Mouse (Mus musculus): Measurements from ENCODE around the gene Rps6ka1. TPM values are rescaled to one million over a fixed set of nuclear protein-coding genes. Genes with fewer than 3 reads are reported as not detected.

The Rps6ka1 gene
- total RNA-seq, 2 experiments from 2014 or later, result 19.6 to 19.9 TPM

GRCm38 (mm10) chr4:133897431-133897891, 9.9 kb upstream of the Rps6ka1 start:
- DNase-seq, result no peak

- no peak for DNase-seq
These were observed 9.4 kb upstream of the Rps6ka1 start for GRCm38 (mm10) chr4:133896984-133897383.

GRCm38 (mm10) chr4:133896002-133896401, 8.4 kb upstream of the Rps6ka1 start:
- no peak for DNase-seq

- DNase-seq, result peak; percentile 61
These were observed 348 bp downstream of the Rps6ka1 start for GRCm38 (mm10) chr4:133887249-133887648.

- peak; percentile 21 for DNase-seq
These were observed 1.6 kb downstream of the Rps6ka1 start for GRCm38 (mm10) chr4:133885991-133886501.

GRCm38 (mm10) chr4:133885331-133885730, 2.3 kb downstream of the Rps6ka1 start:
- no peak for DNase-seq

GRCm38 (mm10) chr4:133884888-133885287, 2.7 kb downstream of the Rps6ka1 start:
- DNase-seq, result peak; percentile 55

- DNase-seq, result no peak
These were observed 3.4 kb downstream of the Rps6ka1 start for GRCm38 (mm10) chr4:133884127-133884753.

- DNase-seq, result no peak
These were observed 5.7 kb downstream of the Rps6ka1 start for GRCm38 (mm10) chr4:133881851-133882250.

- DNase-seq, result no peak
These were observed 6.2 kb downstream of the Rps6ka1 start for GRCm38 (mm10) chr4:133881399-133881798.

- peak; percentile 27 for DNase-seq
These were observed 8.3 kb downstream of the Rps6ka1 start for GRCm38 (mm10) chr4:133879145-133879902.

- DNase-seq, result no peak
These were observed 9.5 kb downstream of the Rps6ka1 start for GRCm38 (mm10) chr4:133877850-133878755.

- no peak for DNase-seq
These were observed 12.6 kb downstream of the Rps6ka1 start for GRCm38 (mm10) chr4:133874865-133875517.

GRCm38 (mm10) chr4:133873926-133874864, 13.4 kb downstream of the Rps6ka1 start:
- DNase-seq, result no peak

- no peak for DNase-seq
These were observed 14.2 kb downstream of the Rps6ka1 start for GRCm38 (mm10) chr4:133873431-133873851.

- DNase-seq, result no peak
These were observed 14.7 kb downstream of the Rps6ka1 start for GRCm38 (mm10) chr4:133872812-133873300.

GRCm38 (mm10) chr4:133872222-133872811, 15.3 kb downstream of the Rps6ka1 start:
- DNase-seq, result no peak

- DNase-seq, result peak; percentile 28
These were observed 22.4 kb downstream of the Rps6ka1 start for GRCm38 (mm10) chr4:133865231-133865630.

- DNase-seq, result peak; percentile 80
These were observed 23.1 kb downstream of the Rps6ka1 start for GRCm38 (mm10) chr4:133864380-133864981.
